Mouse (Mus musculus) right cerebral cortex, postnatal 4 days (tissue): Measurements from ENCODE around the gene Gm11116.
"Not testable (repeated sequence)": the region's sequence is repeated elsewhere in the genome, so short reads cannot be mapped to it uniquely, and the experiment has no call there.

Source experiments
- DNase-seq: peaks from one replicate; pipeline ENCODE4 v3.0.0-alpha.2; 2022

The Gm11116 gene

GRCm38 (mm10) chr5:88111430-88111829 lies at the start of gene Gm11116:
Gene Gm11116 (minus strand): TSS chr5:88111530.
- DNase-seq: no peak

GRCm38 (mm10) chr5:88153999-88154398 lies 42.7 kb upstream of the Gm11116 start, which contains the start of gene Gm11115:
Gene Gm11115 (minus strand): TSS chr5:88154099.
- DNase-seq: no peak

DNA sequence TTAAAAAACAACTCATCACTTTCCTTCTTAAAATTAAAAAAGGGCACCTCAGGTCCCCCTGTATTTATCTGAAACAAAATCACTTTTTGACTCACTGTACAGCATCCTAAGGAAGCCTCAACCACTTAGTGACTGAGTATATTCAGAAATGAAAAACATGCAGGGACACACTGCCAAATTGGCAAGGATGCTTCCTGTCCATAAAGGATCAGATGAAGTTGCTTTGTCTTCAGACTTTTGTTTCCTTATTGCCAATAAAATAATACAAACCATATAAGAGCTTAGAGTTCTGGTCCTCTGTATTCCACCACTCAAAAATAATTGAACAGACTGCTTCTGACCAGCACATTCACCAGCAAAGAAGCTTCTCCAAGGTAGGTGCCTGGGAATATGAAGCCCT lies 25.1 kb downstream of the Gm11116 start, which contains the start of gene Smr2:
TSS of gene Smr2 (plus strand) at position 301 of the 400 bp plus-strand sequence.
- DNase-seq: not testable (repeated sequence)
